Comparison of ENCODE assay signal across 23 mouse cellular contexts in genomic region chr2:102239712-102240505, GRCm38 (mm10). TPM values are rescaled to one million over a fixed set of nuclear protein-coding genes. Genes with fewer than 3 reads are reported as not detected.
A peak's percentile ranks its signal among the peaks of the same experiment; 100 is the strongest.
DNase-seq lines count a peak whose midpoint lies in the region; ATAC-seq lines count a peak whose summit lies in the region.
"Had no signal": no experiment of that assay in that cellular context is flagged by ENCODE, and none has a peak within 500 bp of the region (broad histone marks: within the 10 kb centered on the region; RNA-seq: fewer than 3 reads in every experiment).

No protein-coding gene starts in this region.

- ATAC-seq in embryonic facial prominence, embryonic 14.5 days (ENCODE audit: low read depth) = peak; percentile 37; the same call in 1 of the 2 replicates
- ATAC-seq in midbrain, embryonic 14.5 days (ENCODE audit: low FRiP score, low TSS enrichment) = no peak
- ATAC-seq in forebrain, embryonic 16.5 days = peak; percentile 79
- ATAC-seq: CD4-positive, CD25-positive, alpha-beta regulatory T cell, adult 4 months; hindbrain, embryonic 16.5 days; inflammation-experienced regulatory T-cells, adult 6 months had no signal

- H3K27ac ChIP-seq in embryonic facial prominence, embryonic 14.5 days (replicated peaks; ENCODE audit: low read depth, low read length) = no peak overlapping the region
- no peak overlapping the region for H3K27ac ChIP-seq in embryonic facial prominence, embryonic 10.5 days (replicated peaks)
- H3K27ac ChIP-seq in midbrain, embryonic 14.5 days (replicated peaks; ENCODE audit: low read depth, low read length) = no peak overlapping the region
- H3K27ac ChIP-seq in midbrain, embryonic 10.5 days (replicated peaks) = no peak overlapping the region
- H3K27ac ChIP-seq in forebrain, embryonic 16.5 days (ENCODE audit: low read length) = no peak overlapping the region
- H3K27ac ChIP-seq: heart, embryonic 10.5 days; hindbrain, embryonic 12.5 days had no signal

- no peaks in the 10 kb centered on the region for H3K27me3 ChIP-seq in embryonic facial prominence, embryonic 14.5 days (replicated peaks; ENCODE audit: control insufficient read depth, insufficient read depth, low read length)
- H3K27me3 ChIP-seq in embryonic facial prominence, embryonic 10.5 days (replicated peaks; ENCODE audit: low read depth, poor library complexity, severe bottlenecking) = peaks cover 13% of the 10 kb centered on the region
- no peaks in the 10 kb centered on the region for H3K27me3 ChIP-seq in midbrain, embryonic 14.5 days (ENCODE audit: control insufficient read depth, insufficient read depth, low read length)
- H3K27me3 ChIP-seq in midbrain, embryonic 10.5 days (ENCODE audit: low read depth, poor library complexity, severe bottlenecking) = no peaks in the 10 kb centered on the region; the same call in 1 of the 2 replicates
- H3K27me3 ChIP-seq in forebrain, embryonic 16.5 days (replicated peaks; ENCODE audit: control insufficient read depth, insufficient read depth, low read length) = no peaks in the 10 kb centered on the region
- H3K27me3 ChIP-seq: hindbrain, embryonic 12.5 days had no signal

- no peaks in the 10 kb centered on the region for H3K36me3 ChIP-seq in embryonic facial prominence, embryonic 14.5 days (ENCODE audit: control insufficient read depth, insufficient read depth, low read length)
- H3K36me3 ChIP-seq in embryonic facial prominence, embryonic 10.5 days (replicated peaks) = no peaks in the 10 kb centered on the region
- H3K36me3 ChIP-seq in midbrain, embryonic 14.5 days (ENCODE audit: control insufficient read depth, insufficient read depth, low read length) = no peaks in the 10 kb centered on the region
- no peaks in the 10 kb centered on the region for H3K36me3 ChIP-seq in midbrain, embryonic 10.5 days
- no peaks in the 10 kb centered on the region for H3K36me3 ChIP-seq in forebrain, embryonic 16.5 days (ENCODE audit: control insufficient read depth, insufficient read depth)
- H3K36me3 ChIP-seq: G1E; heart, embryonic 10.5 days; hindbrain, embryonic 12.5 days had no signal

- no peak overlapping the region for H3K4me2 ChIP-seq in embryonic facial prominence, embryonic 14.5 days (ENCODE audit: low read depth, low read length)
- no peak overlapping the region for H3K4me2 ChIP-seq in midbrain, embryonic 14.5 days (ENCODE audit: low read length)
- H3K4me2 ChIP-seq in forebrain, embryonic 16.5 days (ENCODE audit: low read length) = no peak overlapping the region
- H3K4me2 ChIP-seq: hindbrain, embryonic 12.5 days had no signal

- no peak overlapping the region for H3K4me3 ChIP-seq in embryonic facial prominence, embryonic 14.5 days (ENCODE audit: low read depth, low read length)
- H3K4me3 ChIP-seq in embryonic facial prominence, embryonic 10.5 days = no peak overlapping the region
- no peak overlapping the region for H3K4me3 ChIP-seq in midbrain, embryonic 14.5 days (replicated peaks; ENCODE audit: low read depth, low read length)
- H3K4me3 ChIP-seq in midbrain, embryonic 10.5 days = no peak overlapping the region
- no peak overlapping the region for H3K4me3 ChIP-seq in forebrain, embryonic 16.5 days (replicated peaks; ENCODE audit: low read length)
- H3K4me3 ChIP-seq: heart, embryonic 10.5 days; hindbrain, embryonic 12.5 days had no signal

- H3K4me1 ChIP-seq in embryonic facial prominence, embryonic 14.5 days (ENCODE audit: control insufficient read depth, insufficient read depth, low read length) = no peaks in the 10 kb centered on the region
- 0 out of 2 replicates have a peak, but pooled peaks cover 3% of the 10 kb centered on the region for H3K4me1 ChIP-seq in embryonic facial prominence, embryonic 10.5 days
- H3K4me1 ChIP-seq in midbrain, embryonic 14.5 days (ENCODE audit: control insufficient read depth, insufficient read depth, low read length) = 0 out of 2 replicates have a peak, but pooled peaks cover 3% of the 10 kb centered on the region
- no peaks in the 10 kb centered on the region for H3K4me1 ChIP-seq in midbrain, embryonic 10.5 days
- H3K4me1 ChIP-seq in forebrain, embryonic 16.5 days (replicated peaks; ENCODE audit: control insufficient read depth, insufficient read depth, low read length) = peaks cover 11% of the 10 kb centered on the region
- H3K4me1 ChIP-seq: heart, embryonic 10.5 days; hindbrain, embryonic 12.5 days had no signal

- H3K9me3 ChIP-seq in embryonic facial prominence, embryonic 14.5 days (ENCODE audit: control insufficient read depth, low read length) = no peaks in the 10 kb centered on the region
- no peaks in the 10 kb centered on the region for H3K9me3 ChIP-seq in embryonic facial prominence, embryonic 10.5 days
- no peaks in the 10 kb centered on the region for H3K9me3 ChIP-seq in midbrain, embryonic 14.5 days (ENCODE audit: control insufficient read depth, low read length)
- no peaks in the 10 kb centered on the region for H3K9me3 ChIP-seq in midbrain, embryonic 10.5 days (replicated peaks)
- H3K9me3 ChIP-seq in forebrain, embryonic 16.5 days (ENCODE audit: control insufficient read depth, low read length) = no peaks in the 10 kb centered on the region
- H3K9me3 ChIP-seq: G1E; heart, embryonic 10.5 days; hindbrain, embryonic 12.5 days had no signal

- DNase-seq in embryonic facial prominence, embryonic 14.5 days (ENCODE audit: low spot score) = no peak
- DNase-seq in embryonic facial prominence, embryonic 10.5 days (ENCODE audit: low spot score) = no peak
- peak; percentile 22 for DNase-seq in midbrain, embryonic 14.5 days
- DNase-seq in midbrain, embryonic 10.5 days (ENCODE audit: low spot score) = no peak
- peak; percentile 43 for DNase-seq in retina, postnatal 1 day
- DNase-seq in ovary, postnatal 10 days (ENCODE audit: low spot score) = no peak
- DNase-seq in thymus, postnatal 10 days (ENCODE audit: low spot score in 2 of 2) = no peak
- DNase-seq: adrenal gland, adult 8-10 months; adrenal gland, postnatal 36 days; B cell, adult 2 months; cerebellum, adult 11-12 months; cerebellum, postnatal 10 days; gastrocnemius, postnatal 10 days; heart, adult 18-20 months; heart, postnatal 10 days; heart, postnatal 4 days had no signal

- WGBS in embryonic facial prominence, embryonic 14.5 days = 78% methylated on average over 6 of the region's 6 CpGs
- 75% methylated on average over 6 of the region's 6 CpGs for WGBS in embryonic facial prominence, embryonic 10.5 days
- 73% methylated on average over 6 of the region's 6 CpGs for WGBS in midbrain, embryonic 14.5 days
- 82% methylated on average over 6 of the region's 6 CpGs for WGBS in midbrain, embryonic 10.5 days
- WGBS in forebrain, embryonic 16.5 days = 39% methylated on average over 6 of the region's 6 CpGs

- no peak overlapping the region for H3K9ac ChIP-seq in embryonic facial prominence, embryonic 14.5 days (ENCODE audit: low read depth, low read length)
- no peak overlapping the region for H3K9ac ChIP-seq in midbrain, embryonic 14.5 days (replicated peaks; ENCODE audit: low read length)
- H3K9ac ChIP-seq in forebrain, embryonic 16.5 days (replicated peaks; ENCODE audit: low read depth, low read length) = no peak overlapping the region
- H3K9ac ChIP-seq: hindbrain, embryonic 12.5 days had no signal

RNA-seq across cellular contexts. Expression of gene Ldlrad3, which starts 53.7 kb away (rescaled TPM):
- 48.2 and 48.8 TPM in 2 replicates for polyA plus RNA-seq in embryonic facial prominence, embryonic 14.5 days (2014; fragmentation: Nextera tagmentation; extraction: Ambion mirVana)
- polyA plus RNA-seq in embryonic facial prominence, embryonic 10.5 days (2016; fragmentation: Nextera tagmentation; extraction: Ambion mirVana) = 56.0 and 56.5 TPM in 2 replicates
- 17.9 and 34.0 TPM in 2 replicates for polyA plus RNA-seq in midbrain, embryonic 14.5 days (2014; fragmentation: Nextera tagmentation; extraction: Ambion mirVana)
- polyA plus RNA-seq in midbrain, embryonic 10.5 days (2016; fragmentation: Nextera tagmentation; extraction: Ambion mirVana) = 55.8 and 64.8 TPM in 2 replicates
- 29.0 and 30.6 TPM in 2 replicates for polyA plus RNA-seq in forebrain, embryonic 16.5 days (2015; fragmentation: Nextera tagmentation; extraction: Ambion mirVana)

Comparison
In these comparisons a context has a peak if more than half of its experiments do, and no peak if none do; other contexts are left out.
1. DNase-seq: peak in midbrain, embryonic 14.5 days (single experiment) and retina, postnatal 1 day (single experiment); none in embryonic facial prominence, embryonic 14.5 days (single experiment), embryonic facial prominence, embryonic 10.5 days (single experiment), midbrain, embryonic 10.5 days (single experiment), ovary, postnatal 10 days (single experiment) and thymus, postnatal 10 days (0 of 2).